Mouse (Mus musculus): ENCODE results near the gene Myo1h. TPM values are rescaled to one million over a fixed set of nuclear protein-coding genes. Genes with fewer than 3 reads are reported as not detected.
A peak's percentile ranks its signal among the peaks of the same experiment; 100 is the strongest.

Gene Myo1h
- total and polyA plus RNA-seq, 2 experiments from 2014 or later: 0.53 TPM; not detected in 1

GRCm38 (mm10) chr5:114371331-114371730, 82.4 kb downstream of the Myo1h start:
- Histone ChIP-seq H3K4me3 (ENCODE audit: low read depth, low read length) (no peak overlapping the region), H3K27me3 (ENCODE audit: control insufficient read depth, insufficient read depth, low read length) (no peaks in the 10 kb centered on the region), H3K4me1 (ENCODE audit: control insufficient read depth, insufficient read depth) (peaks cover 53% of the 10 kb centered on the region), H3K9me3 (replicated peaks; ENCODE audit: control insufficient read depth, low read length) (no peaks in the 10 kb centered on the region), H3K4me2 (ENCODE audit: low read depth, low read length) (peak overlapping the region; percentile 37), H3K27ac (ENCODE audit: low read depth) (peak overlapping the region; percentile 78), H3K36me3 (replicated peaks; ENCODE audit: control insufficient read depth, insufficient read depth, low read length) (peaks cover 89% of the 10 kb centered on the region), H3K9ac (replicated peaks; ENCODE audit: low read depth, low read length) (0 out of 2 replicates have a peak overlapping the region, but pooled peaks have one; percentile 14)
- TF ChIP-seq EP300 (IDR thresholded peaks at IDR 0.05; ENCODE audit: low read depth) (no peak), CTCF (IDR thresholded peaks at IDR 0.05; ENCODE audit: low read depth) (no peak)
- DNase-seq (ENCODE audit: low spot score) (no peak), ATAC-seq (ENCODE audit: insufficient read depth, low read depth) (no peak)
- 12% methylated on average over 3 of the region's 3 CpGs for WGBS

DNA sequence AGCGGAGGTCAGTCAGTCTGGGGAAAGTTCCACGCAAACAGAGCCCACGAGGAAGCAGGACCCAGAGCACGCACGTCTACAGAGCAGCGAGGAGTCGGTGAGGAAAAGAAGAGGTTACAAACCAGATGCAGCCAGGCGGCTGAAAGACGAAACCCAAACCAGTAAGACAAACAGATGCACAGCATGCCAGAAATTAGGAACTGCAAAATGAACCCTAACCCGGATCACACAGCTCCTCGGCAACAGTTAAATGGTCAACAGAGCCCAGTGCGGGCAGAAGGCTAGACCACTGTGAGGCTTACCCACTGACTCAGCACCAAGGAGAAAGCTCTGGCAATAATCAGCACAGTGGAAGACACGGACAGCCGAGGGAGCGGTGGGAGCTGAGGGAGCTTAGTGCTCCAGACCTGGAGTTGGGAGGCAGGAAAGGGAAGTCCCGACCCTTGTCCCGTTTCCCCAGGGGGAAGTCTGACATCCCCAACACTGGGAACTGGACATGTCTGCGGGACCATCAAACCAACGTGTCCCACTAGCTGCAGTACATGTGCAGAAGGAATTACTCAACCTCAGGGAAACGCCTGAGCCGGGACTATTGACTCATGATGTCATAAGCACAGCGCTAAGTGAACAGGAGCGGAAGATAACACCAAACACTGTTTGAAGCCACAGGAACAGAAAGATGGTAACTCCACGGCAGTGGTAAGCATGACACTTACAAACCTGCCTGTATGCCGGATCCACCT, 82.9 kb downstream of the Myo1h start:
- TF ChIP-seq EP300 (IDR thresholded peaks at IDR 0.05; ENCODE audit: low read depth): no peak
- TF ChIP-seq CTCF (IDR thresholded peaks at IDR 0.05; ENCODE audit: low read depth): no peak
- Histone ChIP-seq H3K9ac (replicated peaks; ENCODE audit: low read depth, low read length) (0 out of 2 replicates have a peak overlapping the region, but pooled peaks have one; percentile 14), H3K4me1 (ENCODE audit: control insufficient read depth, insufficient read depth) (peaks cover 59% of the 10 kb centered on the region), H3K4me3 (ENCODE audit: low read depth, low read length) (no peak overlapping the region), H3K27me3 (ENCODE audit: control insufficient read depth, insufficient read depth, low read length) (no peaks in the 10 kb centered on the region), H3K4me2 (ENCODE audit: low read depth, low read length) (peak overlapping the region; percentile 37), H3K36me3 (replicated peaks; ENCODE audit: control insufficient read depth, insufficient read depth, low read length) (peaks cover 87% of the 10 kb centered on the region), H3K9me3 (replicated peaks; ENCODE audit: control insufficient read depth, low read length) (no peaks in the 10 kb centered on the region), H3K27ac (ENCODE audit: low read depth) (peak overlapping the region; percentile 78)
- ATAC-seq (ENCODE audit: insufficient read depth, low read depth) (0 out of 2 replicates have a peak, but pooled peaks have one; percentile 16), DNase-seq (ENCODE audit: low spot score) (peak; percentile 45)
- 51% methylated on average over 25 of the region's 25 CpGs for WGBS

- no peaks in the 10 kb centered on the region for H3K27me3 ChIP-seq (ENCODE audit: control insufficient read depth, insufficient read depth, low read length)
- H3K27ac ChIP-seq (ENCODE audit: low read depth): peak overlapping the region; percentile 78
- TF ChIP-seq EP300 (IDR thresholded peaks at IDR 0.05; ENCODE audit: low read depth) (no peak), CTCF (IDR thresholded peaks at IDR 0.05; ENCODE audit: low read depth) (no peak)
- H3K4me3 ChIP-seq (ENCODE audit: low read depth, low read length): no peak overlapping the region
- DNase-seq (ENCODE audit: low spot score): peak; percentile 37
- peaks cover 80% of the 10 kb centered on the region for H3K36me3 ChIP-seq (replicated peaks; ENCODE audit: control insufficient read depth, insufficient read depth, low read length)
- ATAC-seq (ENCODE audit: insufficient read depth, low read depth): no peak
- peak overlapping the region; percentile 18; the same call in 1 of the 2 replicates for H3K4me2 ChIP-seq (ENCODE audit: low read depth, low read length)
- H3K4me1 ChIP-seq (ENCODE audit: control insufficient read depth, insufficient read depth): peaks cover 66% of the 10 kb centered on the region
- WGBS: 39% methylated on average over 11 of the region's 11 CpGs
- H3K9ac ChIP-seq (replicated peaks; ENCODE audit: low read depth, low read length): no peak overlapping the region
- H3K9me3 ChIP-seq (replicated peaks; ENCODE audit: control insufficient read depth, low read length): no peaks in the 10 kb centered on the region
Measured at GRCm38 (mm10) chr5:114372565-114372964, 83.6 kb downstream of the Myo1h start.

DNA sequence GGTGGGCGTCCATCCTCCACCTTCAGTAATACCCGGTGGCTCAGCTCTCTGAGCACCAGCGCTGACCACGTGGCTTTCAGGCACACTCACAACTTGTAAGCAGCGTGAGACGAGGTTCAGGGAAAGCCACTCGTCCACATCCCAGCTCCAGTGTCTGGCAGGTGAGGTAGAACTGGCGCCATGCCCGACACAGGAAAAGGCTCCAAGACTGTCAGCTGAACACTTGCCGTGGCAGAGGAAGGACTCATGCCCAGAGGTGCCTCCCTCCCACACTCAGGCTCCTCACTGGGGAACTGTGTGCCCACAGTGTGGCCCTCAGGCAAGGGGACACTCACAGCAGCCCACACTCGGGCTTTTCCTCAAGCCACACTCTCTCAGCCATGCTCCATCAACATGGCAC, 84.2 kb downstream of the Myo1h start:
- H3K9me3 ChIP-seq (replicated peaks; ENCODE audit: control insufficient read depth, low read length): no peaks in the 10 kb centered on the region
- DNase-seq (ENCODE audit: low spot score) (no peak), ATAC-seq (ENCODE audit: insufficient read depth, low read depth) (no peak)
- H3K9ac ChIP-seq (replicated peaks; ENCODE audit: low read depth, low read length): no peak overlapping the region
- no peak overlapping the region for H3K4me2 ChIP-seq (ENCODE audit: low read depth, low read length)
- 51% methylated on average over 11 of the region's 11 CpGs for WGBS
- peaks cover 74% of the 10 kb centered on the region for H3K36me3 ChIP-seq (replicated peaks; ENCODE audit: control insufficient read depth, insufficient read depth, low read length)
- no peaks in the 10 kb centered on the region for H3K27me3 ChIP-seq (ENCODE audit: control insufficient read depth, insufficient read depth, low read length)
- peaks cover 69% of the 10 kb centered on the region for H3K4me1 ChIP-seq (ENCODE audit: control insufficient read depth, insufficient read depth)
- peak overlapping the region; percentile 78 for H3K27ac ChIP-seq (ENCODE audit: low read depth)
- TF ChIP-seq CTCF (IDR thresholded peaks at IDR 0.05; ENCODE audit: low read depth) (no peak), EP300 (IDR thresholded peaks at IDR 0.05; ENCODE audit: low read depth) (no peak)
- H3K4me3 ChIP-seq (ENCODE audit: low read depth, low read length): no peak overlapping the region

DNA sequence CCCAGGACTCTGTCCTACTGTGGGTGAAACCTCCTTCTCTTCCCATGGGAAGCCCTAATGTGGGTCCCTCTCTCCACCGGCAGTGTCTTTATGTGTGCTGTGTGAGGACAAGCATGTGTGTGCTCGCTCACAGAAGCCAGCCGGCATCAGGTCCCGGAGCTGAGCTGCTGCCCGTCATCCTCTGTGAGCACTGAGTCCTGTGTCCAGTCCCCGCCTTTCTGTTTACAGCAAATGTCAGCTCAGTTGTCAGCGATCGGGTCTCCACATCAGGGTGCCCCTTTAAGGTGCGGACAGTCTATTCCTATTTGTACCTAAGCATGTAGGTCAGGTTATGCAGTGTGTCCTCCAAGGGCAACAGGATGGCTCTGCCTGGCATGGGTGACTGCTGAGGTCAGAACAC, 84.6 kb downstream of the Myo1h start:
- DNase-seq (ENCODE audit: low spot score) (no peak), ATAC-seq (ENCODE audit: insufficient read depth, low read depth) (no peak)
- Histone ChIP-seq H3K9ac (replicated peaks; ENCODE audit: low read depth, low read length) (no peak overlapping the region), H3K4me3 (ENCODE audit: low read depth, low read length) (no peak overlapping the region), H3K27ac (ENCODE audit: low read depth) (peak overlapping the region; percentile 78), H3K4me2 (ENCODE audit: low read depth, low read length) (0 out of 2 replicates have a peak overlapping the region, but pooled peaks have one; percentile 21), H3K9me3 (replicated peaks; ENCODE audit: control insufficient read depth, low read length) (no peaks in the 10 kb centered on the region), H3K36me3 (replicated peaks; ENCODE audit: control insufficient read depth, insufficient read depth, low read length) (peaks cover 72% of the 10 kb centered on the region), H3K4me1 (ENCODE audit: control insufficient read depth, insufficient read depth) (peaks cover 73% of the 10 kb centered on the region), H3K27me3 (ENCODE audit: control insufficient read depth, insufficient read depth, low read length) (no peaks in the 10 kb centered on the region)
- no peak for TF ChIP-seq EP300 (IDR thresholded peaks at IDR 0.05; ENCODE audit: low read depth)
- no peak for TF ChIP-seq CTCF (IDR thresholded peaks at IDR 0.05; ENCODE audit: low read depth)
- WGBS: 83% methylated on average over 9 of the region's 9 CpGs
